Mouse (Mus musculus): Measurements from ENCODE around the gene Pzp. TPM values are rescaled to one million over a fixed set of nuclear protein-coding genes. Genes with fewer than 3 reads are reported as not detected.

The Pzp gene
- polyA plus RNA-seq (2017; shearing (Covaris generic)): not detected

DNA sequence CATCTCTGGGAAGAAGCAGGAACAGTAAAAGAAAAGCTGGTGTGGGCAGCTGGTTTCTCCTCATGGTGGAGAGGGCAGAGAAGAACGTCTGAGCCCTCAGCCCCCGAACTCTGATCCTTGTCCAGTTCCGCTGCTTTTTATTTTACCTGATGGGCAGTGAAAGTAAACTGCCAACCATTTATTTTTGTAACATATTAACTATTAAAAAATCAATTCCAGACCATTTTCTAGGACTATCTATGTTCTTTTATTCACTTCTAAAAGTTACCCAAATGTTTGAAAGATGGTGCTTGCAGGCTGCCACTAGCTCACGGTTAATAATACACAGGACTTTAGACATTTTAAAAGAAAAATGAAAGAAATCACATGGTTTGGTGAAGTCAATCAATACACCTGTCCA, at the start of gene Pzp:
TSS of gene Pzp (minus strand) at position 120 of the 400 bp plus-strand sequence.

DNA sequence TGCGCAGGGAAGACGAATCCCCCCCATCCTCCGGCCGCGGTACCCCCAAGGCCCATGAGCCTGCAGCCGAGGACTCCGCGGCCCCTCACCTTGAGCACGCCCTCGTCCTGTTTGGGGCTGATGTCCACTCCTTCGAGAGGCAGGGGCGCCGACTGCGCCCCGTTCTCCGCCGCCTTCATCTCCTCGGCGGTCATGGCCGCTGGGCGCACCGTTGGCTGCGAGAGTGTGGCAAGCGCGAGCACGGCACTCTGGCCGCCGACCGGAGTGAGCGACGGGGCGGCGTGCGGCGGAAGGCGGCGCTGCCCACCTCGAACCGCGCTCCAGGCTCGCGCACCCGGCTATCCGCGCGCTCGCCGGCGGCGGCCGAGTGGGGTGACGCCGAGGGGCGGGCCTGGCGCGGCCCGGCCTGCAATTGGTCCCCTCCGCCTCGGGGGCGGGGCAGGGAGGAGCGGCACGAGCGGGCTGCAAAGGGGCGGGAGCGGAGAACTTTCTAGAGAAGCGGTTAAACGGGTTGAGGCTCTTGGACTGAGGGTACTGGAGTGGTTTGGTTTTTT, 88.1 kb downstream of the Pzp start, which contains the start of gene Fkbp4:
TSS of gene Fkbp4 (minus strand) at position 361 of the 554 bp plus-strand sequence.

Other genes with a start within 250 kb of the Pzp start
- not detected for gene Tead4, start 225.9 kb downstream of the Pzp start, polyA plus RNA-seq (2017; shearing (Covaris generic))
- gene Tulp3, start 170.9 kb downstream of the Pzp start, polyA plus RNA-seq (2017; shearing (Covaris generic)): 1.4 TPM
- 45.3 TPM for gene Rhno1, start 163.8 kb downstream of the Pzp start, polyA plus RNA-seq (2017; shearing (Covaris generic))
- gene Foxm1, start 163.8 kb downstream of the Pzp start, polyA plus RNA-seq (2017; shearing (Covaris generic)): 2.6 TPM
- gene Tex52, start 151.3 kb downstream of the Pzp start, polyA plus RNA-seq (2017; shearing (Covaris generic)): not detected
- gene Gm44596, start 151.2 kb downstream of the Pzp start, polyA plus RNA-seq (2017; shearing (Covaris generic)): not detected
- 0.67 TPM for gene Nrip2, start 127.4 kb downstream of the Pzp start, polyA plus RNA-seq (2017; shearing (Covaris generic))
- 23.8 TPM for gene Itfg2, start 101.8 kb downstream of the Pzp start, polyA plus RNA-seq (2017; shearing (Covaris generic))
- 151 TPM for gene Fkbp4, start 88.0 kb downstream of the Pzp start, polyA plus RNA-seq (2017; shearing (Covaris generic))
- gene A2ml1, start 54.9 kb upstream of the Pzp start, polyA plus RNA-seq (2017; shearing (Covaris generic)): 0.61 TPM
- gene Klrb1a, start 96.8 kb upstream of the Pzp start, polyA plus RNA-seq (2017; shearing (Covaris generic)): not detected
- not detected for gene Clec2h, start 135.7 kb upstream of the Pzp start, polyA plus RNA-seq (2017; shearing (Covaris generic))
- gene Klrb1, start 196.3 kb upstream of the Pzp start, polyA plus RNA-seq (2017; shearing (Covaris generic)): not detected

All from effector memory CD4-positive, alpha-beta T cell, adult 7 months (primary cell).